Mouse (Mus musculus) spleen, adult 2 months (tissue): ENCODE measurements around the gene Mblac1. TPM values are rescaled to one million over a fixed set of nuclear protein-coding genes. Genes with fewer than 3 reads are reported as not detected.

Source experiments
- DNase-seq, 2 experiments: peaks; one replicate each; pipeline versions ENCODE4 v3.0.0 to v3.0.0-alpha.2; 2012 to 2021; ENCODE audit warnings: low spot score in 2 of 2, low read depth in 1 of 2
- H3K27ac ChIP-seq: fragments of 200-500 bp; 2 replicates; pipeline ENCODE4 v1.5.1; 2012; ENCODE audit warnings: low read length, inconsistent platforms; ENCODE audit not compliant: insufficient read depth
- H3K27me3 ChIP-seq: fragments of 200-500 bp; 2 replicates; pipeline ENCODE4 v1.6.1; 2012; ENCODE audit warnings: mild to moderate bottlenecking, moderate library complexity, low read length, inconsistent platforms; ENCODE audit not compliant: control insufficient read depth, insufficient read depth
- H3K36me3 ChIP-seq: fragments of 200-500 bp; 2 replicates; pipeline ENCODE4 v1.6.1; 2012; ENCODE audit warnings: mild to moderate bottlenecking, low read length, inconsistent platforms; ENCODE audit not compliant: control insufficient read depth, insufficient read depth
- H3K4me1 ChIP-seq: fragments of 200-500 bp; 2 replicates; pipeline ENCODE4 v1.6.1; 2011; ENCODE audit warnings: inconsistent platforms; ENCODE audit not compliant: control insufficient read depth, insufficient read depth, insufficient read length
- H3K4me3 ChIP-seq: fragments of 200-500 bp; 2 replicates; pipeline ENCODE4 v1.5.1; 2011; ENCODE audit warnings: mild to moderate bottlenecking, inconsistent platforms; ENCODE audit not compliant: insufficient read depth, insufficient read length; ENCODE audit errors: extremely low read depth
- CTCF ChIP-seq: fragments of 200-500 bp; IDR thresholded peaks from 2 replicates; pipeline ENCODE4 v1.5.1; 2011; ENCODE audit warnings: mild to moderate bottlenecking, inconsistent platforms; ENCODE audit not compliant: insufficient read depth, insufficient read length, insufficient replicate concordance; ENCODE audit errors: extremely low read depth
- POLR2A ChIP-seq: fragments of 200-500 bp; IDR thresholded peaks from 2 replicates; pipeline ENCODE4 v1.6.1; 2011; ENCODE audit warnings: low read depth, low read length, inconsistent platforms
- WGBS: fragments of 180-500 bp; shearing (Covaris S2); methylation state at CpG from one replicate; pipeline ENCODE4 v1.1.7; 2018; 5-methylcytosine and 5-hydroxymethylcytosine counted together
- polyA plus RNA-seq: library from polyadenylated mRNA; depleted of rRNA; stranded (reverse); fragments of >200 nt; gene quantifications from 2 replicates; pipeline ENCODE4 v1.2.3, GENCODE M21; 2012

Mblac1 gene
- polyA plus RNA-seq, 1 experiment: 2.6 TPM

DNA sequence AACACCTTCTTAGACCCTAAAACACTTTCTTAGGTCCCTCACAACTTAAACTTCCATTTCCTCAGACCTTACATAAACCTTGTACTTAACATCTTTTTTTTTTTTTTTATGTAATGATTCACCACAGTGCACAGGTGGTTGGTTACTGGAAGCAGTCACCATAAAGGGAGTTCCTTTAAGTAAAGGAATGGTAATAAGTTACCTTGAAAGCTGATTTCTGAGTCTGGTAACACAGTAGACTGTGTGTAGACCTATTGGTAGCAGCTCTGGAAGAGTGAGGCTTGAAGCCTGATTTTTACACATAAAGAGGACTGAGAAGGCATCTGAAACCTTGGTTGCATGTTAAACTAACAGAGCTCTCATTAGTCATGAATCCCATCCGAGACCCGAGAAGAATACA is 25.8 kb downstream of the Mblac1 start:
- no peaks in the 10 kb centered on the region for H3K27me3 ChIP-seq
- no peak for TF ChIP-seq POLR2A
- TF ChIP-seq CTCF: no peak
- no peak for DNase-seq
- no peak overlapping the region for H3K27ac ChIP-seq
- no peak overlapping the region for H3K4me3 ChIP-seq
- H3K36me3 ChIP-seq: no peaks in the 10 kb centered on the region
- WGBS: 71% methylated on average over 2 of the region's 2 CpGs
- no peaks in the 10 kb centered on the region for H3K4me1 ChIP-seq

DNA sequence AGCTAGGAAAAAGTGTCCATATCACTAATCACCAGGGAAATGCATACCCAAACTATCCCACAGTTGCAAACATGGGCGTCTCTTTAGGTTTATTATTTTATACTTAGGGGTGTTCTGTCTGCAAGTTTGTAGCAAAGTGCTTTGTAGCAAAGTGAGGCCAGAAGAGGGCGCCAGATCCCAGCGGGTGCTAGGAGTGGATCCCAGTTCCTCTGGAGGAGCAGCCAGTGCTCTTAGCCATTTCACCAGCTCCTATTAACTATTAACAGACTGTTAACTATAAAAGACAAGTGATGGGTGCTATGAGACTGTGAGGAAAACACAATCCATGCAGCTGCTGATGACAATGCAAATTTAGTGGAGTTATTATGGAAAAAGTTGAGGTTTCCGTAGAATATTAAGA is 28.0 kb downstream of the Mblac1 start:
- 18% methylated on average over 4 of the region's 4 CpGs for WGBS
- Histone ChIP-seq H3K4me3 (no peak overlapping the region), H3K27me3 (no peaks in the 10 kb centered on the region), H3K4me1 (no peaks in the 10 kb centered on the region; the same call in 1 of the 2 replicates), H3K36me3 (no peaks in the 10 kb centered on the region), H3K27ac (no peak overlapping the region)
- peak; percentile 29 to 86 for DNase-seq
- TF ChIP-seq CTCF (peak; percentile 80; the same call in 1 of the 2 replicates), POLR2A (no peak)

DNA sequence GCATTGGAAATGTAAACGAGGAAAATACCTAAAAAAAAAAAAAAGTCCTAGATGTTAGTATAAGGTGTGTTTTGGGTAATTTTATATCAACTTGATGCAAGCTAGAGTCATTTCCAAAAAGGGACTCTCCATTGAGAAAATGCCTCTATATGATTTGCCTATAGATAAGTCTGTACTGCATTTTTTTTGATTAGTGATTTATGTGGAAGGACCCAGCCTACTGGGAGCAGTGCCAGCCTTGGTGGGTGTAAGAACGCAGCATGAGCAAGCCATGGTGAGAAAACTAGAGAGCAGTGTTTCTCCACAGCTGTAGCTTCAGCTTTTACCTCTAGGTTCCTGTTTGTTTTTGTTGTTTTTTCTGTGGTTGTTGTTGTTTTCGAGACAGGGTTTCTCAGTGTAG is 29.2 kb downstream of the Mblac1 start:
- 51% methylated on average over 3 of the region's 3 CpGs for WGBS
- Histone ChIP-seq H3K4me1 (peaks cover 1% of the 10 kb centered on the region; the same call in 1 of the 2 replicates), H3K4me3 (no peak overlapping the region), H3K27ac (no peak overlapping the region), H3K27me3 (no peaks in the 10 kb centered on the region), H3K36me3 (no peaks in the 10 kb centered on the region)
- DNase-seq: no peak
- TF ChIP-seq POLR2A: no peak
- TF ChIP-seq CTCF: no peak

DNA sequence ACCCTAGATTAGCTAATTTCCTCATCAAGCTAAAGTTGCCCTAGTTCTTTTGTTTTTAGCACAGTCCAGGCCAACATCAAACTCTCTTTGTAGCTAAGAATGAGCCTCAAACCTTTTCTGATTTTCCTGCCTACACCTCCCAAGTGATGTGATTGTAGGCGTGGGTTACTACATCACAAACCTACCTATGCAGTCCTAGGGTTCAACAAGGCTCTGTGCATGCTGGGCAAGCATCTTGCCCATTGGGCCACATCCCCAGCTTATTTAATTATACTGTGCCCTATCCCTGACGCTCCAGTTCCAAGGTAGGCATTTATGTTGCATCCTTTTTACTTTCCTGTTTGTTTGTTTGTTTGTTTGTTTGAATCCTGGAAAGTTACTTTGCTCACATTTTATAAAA is 31.6 kb downstream of the Mblac1 start, which contains the start of gene Nxpe5:
Nxpe5 (plus strand) TSS at position 199 of the 400 bp plus-strand sequence.
- Histone ChIP-seq H3K4me3 (no peak within 1 kb of the TSS; the same call in 1 of the 2 replicates), H3K36me3 (no peaks in the 10 kb centered on the region), H3K27me3 (no peaks in the 10 kb centered on the region), H3K4me1 (peaks cover 4% of the 10 kb centered on the region; the same call in 1 of the 2 replicates), H3K27ac (no peak within 1 kb of the TSS)
- DNase-seq: no peak
- no peak for TF ChIP-seq CTCF
- TF ChIP-seq POLR2A: no peak
- WGBS: 29% methylated on average over 2 of the region's 2 CpGs

DNA sequence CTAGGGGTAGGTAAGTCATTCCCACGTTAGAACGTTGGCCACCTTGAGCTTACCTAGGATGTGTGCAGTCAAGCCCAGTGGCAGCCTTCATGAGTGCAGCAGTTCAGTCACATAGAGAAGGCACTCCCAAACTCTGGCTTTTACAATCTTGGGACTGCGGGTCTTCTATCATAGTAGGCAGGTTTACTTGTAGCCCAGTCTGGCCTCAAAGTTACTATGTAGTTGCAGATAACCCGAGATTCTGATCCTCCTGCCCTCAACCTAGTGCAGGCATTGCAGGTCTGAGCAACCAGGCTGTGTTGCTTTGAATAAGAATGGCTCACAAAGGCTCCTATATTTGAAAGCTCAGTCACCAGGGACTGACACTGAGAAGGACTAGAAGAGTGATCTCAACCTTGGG is 32.4 kb downstream of the Mblac1 start:
- no peaks in the 10 kb centered on the region for H3K27me3 ChIP-seq
- DNase-seq: no peak
- 17% methylated on average over 4 of the region's 4 CpGs for WGBS
- no peak overlapping the region for H3K27ac ChIP-seq
- TF ChIP-seq POLR2A (no peak), CTCF (no peak)
- no peak overlapping the region for H3K4me3 ChIP-seq
- H3K36me3 ChIP-seq: no peaks in the 10 kb centered on the region
- peaks cover 4% of the 10 kb centered on the region; the same call in 1 of the 2 replicates for H3K4me1 ChIP-seq

DNA sequence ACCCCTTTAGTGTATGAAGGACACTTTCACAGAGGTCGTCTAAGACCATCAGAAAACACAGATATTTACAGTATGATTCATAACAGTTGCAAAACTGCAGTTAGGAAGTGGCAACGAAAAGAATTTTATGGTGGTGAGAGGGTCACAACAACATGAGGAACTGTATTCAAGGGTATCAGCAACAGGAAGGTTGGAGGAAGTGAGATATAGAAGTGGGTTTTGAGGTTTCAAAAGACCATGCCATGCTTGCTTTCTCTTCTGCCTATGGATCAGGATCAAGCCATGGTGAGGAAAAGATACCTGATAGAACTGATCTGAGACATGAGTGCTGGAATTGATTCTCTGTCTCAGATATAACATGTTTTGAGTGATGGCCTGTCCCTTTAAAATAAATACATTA is 33.3 kb downstream of the Mblac1 start:
- DNase-seq: peak in 1 of 2 experiments; percentile 5
- no peak overlapping the region for H3K27ac ChIP-seq
- no peak overlapping the region for H3K4me3 ChIP-seq
- WGBS: 7% methylated on average over 2 of the region's 2 CpGs
- H3K36me3 ChIP-seq: no peaks in the 10 kb centered on the region
- no peaks in the 10 kb centered on the region for H3K27me3 ChIP-seq
- peaks cover 4% of the 10 kb centered on the region; the same call in 1 of the 2 replicates for H3K4me1 ChIP-seq
- TF ChIP-seq POLR2A: no peak
- TF ChIP-seq CTCF: no peak

DNA sequence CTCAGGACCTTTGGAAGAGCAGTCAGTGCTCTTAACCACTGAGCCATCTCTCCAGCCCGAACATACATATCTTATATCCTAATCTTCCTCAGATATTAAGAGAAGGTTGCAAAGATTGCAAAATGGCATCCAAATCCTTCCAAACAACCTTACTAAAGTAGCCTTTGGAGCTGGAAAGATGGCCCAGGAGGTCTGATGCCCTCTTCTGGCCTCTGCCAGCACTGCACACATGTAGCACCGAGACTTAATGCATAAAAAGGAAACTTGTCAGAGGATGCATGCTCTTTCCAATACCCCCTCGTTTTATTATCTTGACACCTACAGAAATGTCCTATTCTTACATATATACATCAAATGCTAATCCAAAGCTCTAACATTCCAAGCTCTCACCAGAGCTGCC is 33.9 kb downstream of the Mblac1 start:
- H3K4me3 ChIP-seq: no peak overlapping the region

DNA sequence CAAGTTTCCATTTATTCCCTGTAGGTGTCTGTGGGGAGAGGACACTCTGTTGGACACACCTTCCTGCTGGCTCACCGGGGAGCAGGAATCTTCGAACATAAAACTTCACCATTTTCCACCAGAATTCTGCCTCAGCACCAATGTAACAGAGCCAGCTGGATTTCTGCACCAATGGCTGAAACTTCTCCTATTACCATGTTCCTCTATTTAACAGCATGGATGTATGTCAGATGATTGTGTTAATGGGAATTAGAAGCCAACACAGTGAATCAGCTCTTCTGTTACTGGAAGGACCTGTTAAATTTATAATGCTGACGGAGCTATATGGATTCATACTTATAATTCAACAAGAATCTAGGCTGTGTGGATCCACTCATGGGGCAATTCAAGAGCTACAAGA is 35.4 kb downstream of the Mblac1 start:
- no peak overlapping the region for H3K4me3 ChIP-seq
- no peak overlapping the region for H3K27ac ChIP-seq
- DNase-seq: no peak
- WGBS: 87% methylated on average over 3 of the region's 3 CpGs
- TF ChIP-seq CTCF (no peak), POLR2A (no peak)
- peaks cover 4% of the 10 kb centered on the region; the same call in 1 of the 2 replicates for H3K4me1 ChIP-seq
- no peaks in the 10 kb centered on the region for H3K27me3 ChIP-seq
- no peaks in the 10 kb centered on the region for H3K36me3 ChIP-seq

More for the DNA sequence above, 33.9 kb downstream of the Mblac1 start:
- 38% methylated on average over 3 of the region's 3 CpGs for WGBS
- H3K27me3 ChIP-seq: no peaks in the 10 kb centered on the region
- peak; percentile 7 to 57 for DNase-seq
- H3K27ac ChIP-seq: no peak overlapping the region
- no peak for TF ChIP-seq POLR2A
- peak; percentile 29; the same call in 1 of the 2 replicates for TF ChIP-seq CTCF
- H3K36me3 ChIP-seq: no peaks in the 10 kb centered on the region
- H3K4me1 ChIP-seq: peaks cover 4% of the 10 kb centered on the region; the same call in 1 of the 2 replicates
